Mouse (Mus musculus): ENCODE data around the gene Il17a. TPM values are rescaled to one million over a fixed set of nuclear protein-coding genes. Genes with fewer than 3 reads are reported as not detected.
A peak's percentile ranks its signal among the peaks of the same experiment; 100 is the strongest.
"Not testable (repeated sequence)": the region's sequence is repeated elsewhere in the genome, so short reads cannot be mapped to it uniquely, and the experiment has no call there.

The Il17a gene
- polyA plus RNA-seq, 1 experiment from 2014 or later: not detected

GRCm38 (mm10) chr1:20766526-20766925 lies 35.8 kb downstream of the Il17a start:
- H3K4me1 ChIP-seq (ENCODE audit: control insufficient read depth, insufficient read depth, low read length): no peaks in the 10 kb centered on the region
- no peaks in the 10 kb centered on the region for H3K36me3 ChIP-seq (ENCODE audit: control insufficient read depth, insufficient read depth, low read length)
- no peaks in the 10 kb centered on the region for H3K9me3 ChIP-seq (replicated peaks; ENCODE audit: control insufficient read depth, low read length)
- no peak overlapping the region for H3K27ac ChIP-seq (ENCODE audit: low read depth, low read length)
- H3K27me3 ChIP-seq (ENCODE audit: control insufficient read depth, insufficient read depth, low read length): no peaks in the 10 kb centered on the region
- 71% methylated on average over 6 of the region's 6 CpGs for WGBS (ENCODE audit: insufficient replicate concordance)
- H3K9ac ChIP-seq (ENCODE audit: low read depth, low read length): no peak overlapping the region
- H3K4me3 ChIP-seq (ENCODE audit: low read depth, low read length): no peak overlapping the region
- H3K4me2 ChIP-seq: no peak overlapping the region
- ATAC-seq (replicated peaks; ENCODE audit: insufficient number of reproducible peaks, low FRiP score, low TSS enrichment): no peak

DNA sequence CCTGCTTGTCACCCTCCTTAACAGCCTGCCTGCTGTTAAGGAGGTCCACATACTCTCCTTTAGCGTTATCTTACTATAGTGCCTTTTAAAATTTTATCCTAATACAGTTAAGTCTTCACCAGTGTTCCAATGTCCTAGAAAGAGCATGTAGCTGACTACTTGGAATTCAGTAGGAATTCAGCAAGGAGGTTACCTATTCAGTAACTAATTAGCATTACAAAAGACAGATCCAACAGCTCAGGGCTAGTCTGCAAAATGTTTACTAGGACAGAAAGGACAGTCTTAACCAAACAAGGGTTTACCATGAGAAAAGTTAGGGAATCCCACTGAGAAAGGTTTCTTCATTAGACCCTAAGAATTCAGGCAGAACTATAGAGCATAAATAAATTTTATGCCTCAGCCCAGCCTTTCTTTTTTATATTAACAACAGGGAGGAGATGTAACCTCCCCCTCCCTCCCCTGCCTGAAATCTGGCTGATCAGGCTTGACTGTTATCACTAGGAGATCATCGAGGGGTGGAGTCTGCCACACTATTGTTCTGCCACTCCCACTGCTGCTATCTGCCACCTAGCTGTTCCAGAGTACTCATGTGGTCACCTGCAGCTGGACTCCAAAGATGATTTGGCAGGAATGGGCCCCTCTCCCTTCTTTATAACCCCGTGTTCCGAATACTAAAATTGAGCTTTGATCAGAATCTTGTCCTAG lies 43.5 kb downstream of the Il17a start:
- not testable (repeated sequence) for H3K9ac ChIP-seq (ENCODE audit: low read depth, low read length); H3K27me3 ChIP-seq (ENCODE audit: control insufficient read depth, insufficient read depth, low read length); H3K36me3 ChIP-seq (ENCODE audit: control insufficient read depth, insufficient read depth, low read length); H3K4me1 ChIP-seq (ENCODE audit: control insufficient read depth, insufficient read depth, low read length); ATAC-seq (replicated peaks; ENCODE audit: insufficient number of reproducible peaks, low FRiP score, low TSS enrichment); H3K27ac ChIP-seq (ENCODE audit: low read depth, low read length); H3K9me3 ChIP-seq (replicated peaks; ENCODE audit: control insufficient read depth, low read length); H3K4me2 ChIP-seq; H3K4me3 ChIP-seq (ENCODE audit: low read depth, low read length)
- 83% methylated on average over 4 of the region's 4 CpGs for WGBS (ENCODE audit: insufficient replicate concordance)

DNA sequence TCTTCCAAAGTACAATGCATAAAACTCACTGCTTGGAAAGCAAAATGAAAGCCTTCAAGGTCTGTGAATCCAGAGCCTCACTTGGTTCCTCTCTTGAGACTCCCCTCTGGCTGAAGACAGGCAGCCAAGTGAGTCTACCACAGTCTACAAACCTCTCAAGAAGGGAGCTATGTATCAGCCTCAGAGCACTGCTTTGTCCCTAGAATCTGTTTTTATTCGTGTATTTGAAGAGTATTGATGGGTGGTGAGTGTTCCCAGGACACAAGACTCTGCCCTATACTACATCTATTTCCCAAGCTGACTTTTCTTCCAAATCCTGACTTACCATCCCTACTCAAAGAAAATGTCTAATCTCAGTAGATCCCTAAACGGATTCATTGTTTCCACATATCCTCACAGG lies 47.7 kb downstream of the Il17a start:
- 66% methylated on average over 2 of the region's 2 CpGs for WGBS (ENCODE audit: insufficient replicate concordance)
- Histone ChIP-seq H3K36me3 (ENCODE audit: control insufficient read depth, insufficient read depth, low read length) (no peaks in the 10 kb centered on the region), H3K4me3 (ENCODE audit: low read depth, low read length) (no peak overlapping the region), H3K27me3 (ENCODE audit: control insufficient read depth, insufficient read depth, low read length) (no peaks in the 10 kb centered on the region), H3K27ac (ENCODE audit: low read depth, low read length) (no peak overlapping the region), H3K9me3 (replicated peaks; ENCODE audit: control insufficient read depth, low read length) (no peaks in the 10 kb centered on the region), H3K4me1 (ENCODE audit: control insufficient read depth, insufficient read depth, low read length) (no peaks in the 10 kb centered on the region), H3K4me2 (no peak overlapping the region), H3K9ac (ENCODE audit: low read depth, low read length) (no peak overlapping the region)
- no peak for ATAC-seq (replicated peaks; ENCODE audit: insufficient number of reproducible peaks, low FRiP score, low TSS enrichment)

MicroRNAs encoded within 50 kb of the gene (microRNA counts, 519-probe panel; counts per million panel counts)
- 3,480 counts per million, percentile 19 among the panel's probes with 10 or more counts for microRNA mmu-miR-133b

Small RNA genes lying within 50 kb of the gene (microRNA-seq; reads per million reads assigned to microRNA genes)
- 4.9 reads per million, percentile 39 among the genes with 10 or more reads in this experiment for gene Mir133b (ENCODE audit: borderline number of aligned reads)

Other genes starting within 250 kb of the Il17a start
- not detected in 2 replicates for gene Pkhd1, start 112.8 kb upstream of the Il17a start, polyA plus RNA-seq (2014; fragmentation: Nextera tagmentation; extraction: Ambion mirVana)
- not detected in 2 replicates for gene Il17f, start 59.7 kb downstream of the Il17a start, polyA plus RNA-seq (2014; fragmentation: Nextera tagmentation; extraction: Ambion mirVana)
- 142 and 153 TPM in 2 replicates for gene Mcm3, start 89.4 kb downstream of the Il17a start, polyA plus RNA-seq (2014; fragmentation: Nextera tagmentation; extraction: Ambion mirVana)
- gene Paqr8, start 159.7 kb downstream of the Il17a start, polyA plus RNA-seq (2014; fragmentation: Nextera tagmentation; extraction: Ambion mirVana): 3.0 and 4.8 TPM in 2 replicates
- 0.66 and 1.3 TPM in 2 replicates for gene Efhc1, start 220.7 kb downstream of the Il17a start, polyA plus RNA-seq (2014; fragmentation: Nextera tagmentation; extraction: Ambion mirVana)